Mouse (Mus musculus): ENCODE measurements around the gene Zfp697. TPM values are rescaled to one million over a fixed set of nuclear protein-coding genes. Genes with fewer than 3 reads are reported as not detected.
"Not testable (repeated sequence)": the region's sequence is repeated elsewhere in the genome, so short reads cannot be mapped to it uniquely, and the experiment has no call there.

Zfp697 gene
- polyA plus RNA-seq, 1 experiment from 2014 or later = 21.5 TPM

GRCm38 (mm10) chr3:98682401-98682800 is 300.1 kb downstream of the Zfp697 start:
- H3K36me3 ChIP-seq (ENCODE audit: control insufficient read depth, insufficient read depth, low read length) = no peaks in the 10 kb centered on the region
- H3K4me3 ChIP-seq (ENCODE audit: low read length) = no peak overlapping the region
- H3K27ac ChIP-seq (ENCODE audit: low read depth, low read length) = no peak overlapping the region
- H3K27me3 ChIP-seq (ENCODE audit: control insufficient read depth, insufficient read depth, low read length) = no peaks in the 10 kb centered on the region
- H3K4me2 ChIP-seq (replicated peaks; ENCODE audit: low read depth, low read length) = no peak overlapping the region
- H3K9ac ChIP-seq (ENCODE audit: low read depth, low read length) = no peak overlapping the region
- no peaks in the 10 kb centered on the region for H3K4me1 ChIP-seq (ENCODE audit: control insufficient read depth, insufficient read depth, low read length)
- 67% methylated on average over 1 of the region's 1 CpGs for WGBS
- H3K9me3 ChIP-seq (ENCODE audit: control insufficient read depth, low read length) = no peaks in the 10 kb centered on the region
- no peak for ATAC-seq (ENCODE audit: low FRiP score, low TSS enrichment)

- no peak for ATAC-seq (ENCODE audit: low FRiP score, low TSS enrichment)
- H3K9me3 ChIP-seq (ENCODE audit: control insufficient read depth, low read length) = no peaks in the 10 kb centered on the region
- no peak overlapping the region for H3K27ac ChIP-seq (ENCODE audit: low read depth, low read length)
- no peak overlapping the region for H3K4me3 ChIP-seq (ENCODE audit: low read length)
- H3K4me2 ChIP-seq (replicated peaks; ENCODE audit: low read depth, low read length) = no peak overlapping the region
- no peaks in the 10 kb centered on the region for H3K36me3 ChIP-seq (ENCODE audit: control insufficient read depth, insufficient read depth, low read length)
- no peak overlapping the region for H3K9ac ChIP-seq (ENCODE audit: low read depth, low read length)
- H3K4me1 ChIP-seq (ENCODE audit: control insufficient read depth, insufficient read depth, low read length) = no peaks in the 10 kb centered on the region
- H3K27me3 ChIP-seq (ENCODE audit: control insufficient read depth, insufficient read depth, low read length) = no peaks in the 10 kb centered on the region
These were observed 338.5 kb downstream of the Zfp697 start for GRCm38 (mm10) chr3:98720740-98721139.

GRCm38 (mm10) chr3:98724376-98724775 is 342.1 kb downstream of the Zfp697 start, which contains the start of gene Hsd3b2:
Gene Hsd3b2 (minus strand): TSS chr3:98724543.
- no peak within 1 kb of the TSS for H3K27ac ChIP-seq (ENCODE audit: low read depth, low read length)
- no peaks in the 10 kb centered on the region for H3K9me3 ChIP-seq (ENCODE audit: control insufficient read depth, low read length)
- no peak within 1 kb of the TSS for H3K4me2 ChIP-seq (replicated peaks; ENCODE audit: low read depth, low read length)
- 71% methylated on average over 1 of the region's 1 CpGs for WGBS
- no peaks in the 10 kb centered on the region for H3K4me1 ChIP-seq (ENCODE audit: control insufficient read depth, insufficient read depth, low read length)
- H3K9ac ChIP-seq (ENCODE audit: low read depth, low read length) = no peak within 1 kb of the TSS
- no peak within 1 kb of the TSS for H3K4me3 ChIP-seq (ENCODE audit: low read length)
- H3K27me3 ChIP-seq (ENCODE audit: control insufficient read depth, insufficient read depth, low read length) = no peaks in the 10 kb centered on the region
- ATAC-seq (ENCODE audit: low FRiP score, low TSS enrichment) = no peak
- H3K36me3 ChIP-seq (ENCODE audit: control insufficient read depth, insufficient read depth, low read length) = no peaks in the 10 kb centered on the region

- Histone ChIP-seq H3K4me2 (replicated peaks; ENCODE audit: low read depth, low read length) (no peak overlapping the region), H3K9ac (ENCODE audit: low read depth, low read length) (no peak overlapping the region), H3K4me1 (ENCODE audit: control insufficient read depth, insufficient read depth, low read length) (no peaks in the 10 kb centered on the region), H3K4me3 (ENCODE audit: low read length) (no peak overlapping the region), H3K27ac (ENCODE audit: low read depth, low read length) (no peak overlapping the region), H3K36me3 (ENCODE audit: control insufficient read depth, insufficient read depth, low read length) (no peaks in the 10 kb centered on the region), H3K27me3 (ENCODE audit: control insufficient read depth, insufficient read depth, low read length) (no peaks in the 10 kb centered on the region), H3K9me3 (ENCODE audit: control insufficient read depth, low read length) (no peaks in the 10 kb centered on the region)
- ATAC-seq (ENCODE audit: low FRiP score, low TSS enrichment) = no peak
- 99% methylated on average over 2 of the region's 2 CpGs for WGBS
These were observed 344.0 kb downstream of the Zfp697 start for GRCm38 (mm10) chr3:98726281-98726680.

- 84% methylated on average over 2 of the region's 2 CpGs for WGBS
- ATAC-seq (ENCODE audit: low FRiP score, low TSS enrichment) = no peak
- Histone ChIP-seq H3K9ac (ENCODE audit: low read depth, low read length) (no peak overlapping the region), H3K4me2 (replicated peaks; ENCODE audit: low read depth, low read length) (no peak overlapping the region), H3K36me3 (ENCODE audit: control insufficient read depth, insufficient read depth, low read length) (no peaks in the 10 kb centered on the region), H3K27ac (ENCODE audit: low read depth, low read length) (no peak overlapping the region), H3K4me1 (ENCODE audit: control insufficient read depth, insufficient read depth, low read length) (no peaks in the 10 kb centered on the region), H3K4me3 (ENCODE audit: low read length) (no peak overlapping the region), H3K9me3 (ENCODE audit: control insufficient read depth, low read length) (no peaks in the 10 kb centered on the region), H3K27me3 (ENCODE audit: control insufficient read depth, insufficient read depth, low read length) (no peaks in the 10 kb centered on the region)
These were observed 351.5 kb downstream of the Zfp697 start for GRCm38 (mm10) chr3:98733724-98734123.

GRCm38 (mm10) chr3:98734340-98734739 is 352.1 kb downstream of the Zfp697 start:
- H3K27ac ChIP-seq (ENCODE audit: low read depth, low read length) = no peak overlapping the region
- no peak for ATAC-seq (ENCODE audit: low FRiP score, low TSS enrichment)
- no peak overlapping the region for H3K4me2 ChIP-seq (replicated peaks; ENCODE audit: low read depth, low read length)
- no peaks in the 10 kb centered on the region for H3K36me3 ChIP-seq (ENCODE audit: control insufficient read depth, insufficient read depth, low read length)
- no peak overlapping the region for H3K4me3 ChIP-seq (ENCODE audit: low read length)
- no peaks in the 10 kb centered on the region for H3K4me1 ChIP-seq (ENCODE audit: control insufficient read depth, insufficient read depth, low read length)
- 68% methylated on average over 4 of the region's 4 CpGs for WGBS
- no peaks in the 10 kb centered on the region for H3K27me3 ChIP-seq (ENCODE audit: control insufficient read depth, insufficient read depth, low read length)
- no peak overlapping the region for H3K9ac ChIP-seq (ENCODE audit: low read depth, low read length)
- H3K9me3 ChIP-seq (ENCODE audit: control insufficient read depth, low read length) = no peaks in the 10 kb centered on the region

- WGBS = 76% methylated on average over 1 of the region's 1 CpGs
- not testable (repeated sequence) for H3K9ac ChIP-seq (ENCODE audit: low read depth, low read length); H3K4me3 ChIP-seq (ENCODE audit: low read length); H3K9me3 ChIP-seq (ENCODE audit: control insufficient read depth, low read length); H3K27me3 ChIP-seq (ENCODE audit: control insufficient read depth, insufficient read depth, low read length); H3K36me3 ChIP-seq (ENCODE audit: control insufficient read depth, insufficient read depth, low read length); ATAC-seq (ENCODE audit: low FRiP score, low TSS enrichment); H3K4me1 ChIP-seq (ENCODE audit: control insufficient read depth, insufficient read depth, low read length); H3K4me2 ChIP-seq (replicated peaks; ENCODE audit: low read depth, low read length); H3K27ac ChIP-seq (ENCODE audit: low read depth, low read length)
These were observed 358.8 kb downstream of the Zfp697 start for GRCm38 (mm10) chr3:98741043-98741442.

GRCm38 (mm10) chr3:98752171-98752570 is 369.9 kb downstream of the Zfp697 start:
- Histone ChIP-seq H3K4me1 (ENCODE audit: control insufficient read depth, insufficient read depth, low read length) (no peaks in the 10 kb centered on the region), H3K27ac (ENCODE audit: low read depth, low read length) (no peak overlapping the region), H3K4me3 (ENCODE audit: low read length) (no peak overlapping the region), H3K27me3 (ENCODE audit: control insufficient read depth, insufficient read depth, low read length) (no peaks in the 10 kb centered on the region), H3K9me3 (ENCODE audit: control insufficient read depth, low read length) (no peaks in the 10 kb centered on the region), H3K36me3 (ENCODE audit: control insufficient read depth, insufficient read depth, low read length) (no peaks in the 10 kb centered on the region), H3K9ac (ENCODE audit: low read depth, low read length) (no peak overlapping the region), H3K4me2 (replicated peaks; ENCODE audit: low read depth, low read length) (no peak overlapping the region)
- no peak for ATAC-seq (ENCODE audit: low FRiP score, low TSS enrichment)
- WGBS = 73% methylated on average over 2 of the region's 2 CpGs

- Histone ChIP-seq H3K9ac (ENCODE audit: low read depth, low read length) (no peak overlapping the region), H3K27me3 (ENCODE audit: control insufficient read depth, insufficient read depth, low read length) (no peaks in the 10 kb centered on the region), H3K36me3 (ENCODE audit: control insufficient read depth, insufficient read depth, low read length) (no peaks in the 10 kb centered on the region), H3K27ac (ENCODE audit: low read depth, low read length) (no peak overlapping the region), H3K9me3 (ENCODE audit: control insufficient read depth, low read length) (no peaks in the 10 kb centered on the region), H3K4me2 (replicated peaks; ENCODE audit: low read depth, low read length) (no peak overlapping the region), H3K4me3 (ENCODE audit: low read length) (no peak overlapping the region), H3K4me1 (ENCODE audit: control insufficient read depth, insufficient read depth, low read length) (no peaks in the 10 kb centered on the region)
- ATAC-seq (ENCODE audit: low FRiP score, low TSS enrichment) = no peak
- WGBS = 88% methylated on average over 3 of the region's 3 CpGs
These were observed 374.6 kb downstream of the Zfp697 start for GRCm38 (mm10) chr3:98756836-98757235.

GRCm38 (mm10) chr3:98764155-98764554 is 381.9 kb downstream of the Zfp697 start:
- Histone ChIP-seq H3K4me1 (ENCODE audit: control insufficient read depth, insufficient read depth, low read length) (no peaks in the 10 kb centered on the region), H3K9me3 (ENCODE audit: control insufficient read depth, low read length) (no peaks in the 10 kb centered on the region), H3K9ac (ENCODE audit: low read depth, low read length) (no peak overlapping the region)

More at GRCm38 (mm10) chr3:98764155-98764554, 381.9 kb downstream of the Zfp697 start:
- H3K27ac ChIP-seq (ENCODE audit: low read depth, low read length) = no peak overlapping the region
- H3K4me3 ChIP-seq (ENCODE audit: low read length) = no peak overlapping the region
- H3K4me2 ChIP-seq (replicated peaks; ENCODE audit: low read depth, low read length) = no peak overlapping the region
- H3K36me3 ChIP-seq (ENCODE audit: control insufficient read depth, insufficient read depth, low read length) = no peaks in the 10 kb centered on the region
- ATAC-seq (ENCODE audit: low FRiP score, low TSS enrichment) = no peak
- no peaks in the 10 kb centered on the region for H3K27me3 ChIP-seq (ENCODE audit: control insufficient read depth, insufficient read depth, low read length)
